Mouse (Mus musculus): ENCODE results near the gene Cct6b. TPM values are rescaled to one million over a fixed set of nuclear protein-coding genes. Genes with fewer than 3 reads are reported as not detected.

Cct6b gene
- polyA plus RNA-seq (2015; fragmentation: Nextera tagmentation; extraction: Ambion mirVana) = 0.23 and 0.29 TPM in 2 replicates

GRCm38 (mm10) chr11:82763742-82764437 is at the start of gene Cct6b, which contains the start of gene Zfp830:
TSS of gene Cct6b (minus strand) at chr11:82764321.
TSS of gene Zfp830 (plus strand) at chr11:82764345.
- Histone ChIP-seq H3K4me3 (ENCODE audit: low read depth, low read length) (peak within 1 kb of the TSS; percentile 91), H3K27ac (replicated peaks) (peak within 1 kb of the TSS; percentile 90), H3K9me3 (ENCODE audit: control insufficient read depth, low read length) (no peaks in the 10 kb centered on the region), H3K4me2 (replicated peaks; ENCODE audit: low read depth) (peak within 1 kb of the TSS; percentile 93), H3K36me3 (ENCODE audit: control insufficient read depth, insufficient read depth, low read length) (peaks cover under 1% of the 10 kb centered on the region; the same call in 1 of the 2 replicates), H3K4me1 (replicated peaks; ENCODE audit: control insufficient read depth, insufficient read depth) (0 out of 2 replicates have a peak, but pooled peaks cover 4% of the 10 kb centered on the region), H3K27me3 (ENCODE audit: control insufficient read depth, insufficient read depth, low read length) (no peaks in the 10 kb centered on the region), H3K9ac (ENCODE audit: low read length) (peak within 1 kb of the TSS; percentile 91)
- ATAC-seq (ENCODE audit: low FRiP score, low TSS enrichment) (peak; percentile 99), DNase-seq (ENCODE audit: low spot score) (peak; percentile 93)
- TF ChIP-seq CTCF (IDR thresholded peaks at IDR 0.05; ENCODE audit: low read depth) (no peak; the same call in 1 of the 2 replicates), EP300 (optimal IDR thresholded peaks at IDR 0.05) (no peak)
- WGBS = under 1% methylated on average over 44 of the region's 44 CpGs

- Histone ChIP-seq H3K9ac (ENCODE audit: low read length) (no peak overlapping the region), H3K4me1 (replicated peaks; ENCODE audit: control insufficient read depth, insufficient read depth) (no peaks in the 10 kb centered on the region), H3K36me3 (ENCODE audit: control insufficient read depth, insufficient read depth, low read length) (peaks cover 14% of the 10 kb centered on the region; the same call in 1 of the 2 replicates), H3K27me3 (ENCODE audit: control insufficient read depth, insufficient read depth, low read length) (no peaks in the 10 kb centered on the region), H3K4me3 (ENCODE audit: low read depth, low read length) (no peak overlapping the region), H3K9me3 (ENCODE audit: control insufficient read depth, low read length) (no peaks in the 10 kb centered on the region), H3K4me2 (replicated peaks; ENCODE audit: low read depth) (no peak overlapping the region), H3K27ac (replicated peaks) (no peak overlapping the region)
- DNase-seq (ENCODE audit: low spot score) = no peak
- 73% methylated on average over 5 of the region's 5 CpGs for WGBS
- ATAC-seq (ENCODE audit: low FRiP score, low TSS enrichment) = no peak
- TF ChIP-seq CTCF (IDR thresholded peaks at IDR 0.05; ENCODE audit: low read depth) = no peak
- TF ChIP-seq EP300 (optimal IDR thresholded peaks at IDR 0.05) = no peak
Observed at GRCm38 (mm10) chr11:82808485-82808884, 44.4 kb upstream of the Cct6b start.

- Histone ChIP-seq H3K4me2 (replicated peaks; ENCODE audit: low read depth) (no peak overlapping the region), H3K36me3 (ENCODE audit: control insufficient read depth, insufficient read depth, low read length) (peaks cover 20% of the 10 kb centered on the region; the same call in 1 of the 2 replicates), H3K4me1 (replicated peaks; ENCODE audit: control insufficient read depth, insufficient read depth) (no peaks in the 10 kb centered on the region), H3K27me3 (ENCODE audit: control insufficient read depth, insufficient read depth, low read length) (no peaks in the 10 kb centered on the region), H3K4me3 (ENCODE audit: low read depth, low read length) (no peak overlapping the region), H3K27ac (replicated peaks) (no peak overlapping the region), H3K9me3 (ENCODE audit: control insufficient read depth, low read length) (no peaks in the 10 kb centered on the region), H3K9ac (ENCODE audit: low read length) (no peak overlapping the region)
- DNase-seq (ENCODE audit: low spot score) (no peak), ATAC-seq (ENCODE audit: low FRiP score, low TSS enrichment) (no peak)
- WGBS = 73% methylated on average over 3 of the region's 3 CpGs
- TF ChIP-seq CTCF (IDR thresholded peaks at IDR 0.05; ENCODE audit: low read depth) (no peak), EP300 (optimal IDR thresholded peaks at IDR 0.05) (no peak)
Observed at GRCm38 (mm10) chr11:82807370-82807769, 43.2 kb upstream of the Cct6b start.

- no peak for TF ChIP-seq CTCF (IDR thresholded peaks at IDR 0.05; ENCODE audit: low read depth)
- no peak for TF ChIP-seq EP300 (optimal IDR thresholded peaks at IDR 0.05)
- ATAC-seq (ENCODE audit: low FRiP score, low TSS enrichment) = no peak
- Histone ChIP-seq H3K36me3 (ENCODE audit: control insufficient read depth, insufficient read depth, low read length) (peaks cover 25% of the 10 kb centered on the region; the same call in 1 of the 2 replicates), H3K27me3 (ENCODE audit: control insufficient read depth, insufficient read depth, low read length) (no peaks in the 10 kb centered on the region), H3K27ac (replicated peaks) (no peak overlapping the region), H3K4me3 (ENCODE audit: low read depth, low read length) (no peak overlapping the region), H3K9me3 (ENCODE audit: control insufficient read depth, low read length) (no peaks in the 10 kb centered on the region), H3K4me1 (replicated peaks; ENCODE audit: control insufficient read depth, insufficient read depth) (no peaks in the 10 kb centered on the region), H3K4me2 (replicated peaks; ENCODE audit: low read depth) (no peak overlapping the region), H3K9ac (ENCODE audit: low read length) (no peak overlapping the region)
- 55% methylated on average over 3 of the region's 3 CpGs for WGBS
- no peak for DNase-seq (ENCODE audit: low spot score)
Observed at GRCm38 (mm10) chr11:82806656-82807055, 42.5 kb upstream of the Cct6b start.

- Histone ChIP-seq H3K9ac (ENCODE audit: low read length) (no peak overlapping the region), H3K27ac (replicated peaks) (peak overlapping the region; percentile 65; the same call in 1 of the 2 replicates), H3K9me3 (ENCODE audit: control insufficient read depth, low read length) (no peaks in the 10 kb centered on the region), H3K36me3 (ENCODE audit: control insufficient read depth, insufficient read depth, low read length) (peaks cover 3% of the 10 kb centered on the region; the same call in 1 of the 2 replicates), H3K4me1 (replicated peaks; ENCODE audit: control insufficient read depth, insufficient read depth) (no peaks in the 10 kb centered on the region; the same call in 1 of the 2 replicates), H3K4me3 (ENCODE audit: low read depth, low read length) (no peak overlapping the region), H3K4me2 (replicated peaks; ENCODE audit: low read depth) (0 out of 2 replicates have a peak overlapping the region, but pooled peaks have one; percentile 25), H3K27me3 (ENCODE audit: control insufficient read depth, insufficient read depth, low read length) (no peaks in the 10 kb centered on the region)
- no peak; the same call in 1 of the 2 replicates for ATAC-seq (ENCODE audit: low FRiP score, low TSS enrichment)
- WGBS = 78% methylated on average over 11 of the region's 11 CpGs
- TF ChIP-seq CTCF (IDR thresholded peaks at IDR 0.05; ENCODE audit: low read depth) (no peak), EP300 (optimal IDR thresholded peaks at IDR 0.05) (no peak)
- DNase-seq (ENCODE audit: low spot score) = no peak
Observed at GRCm38 (mm10) chr11:82783453-82783852, 19.3 kb upstream of the Cct6b start.

GRCm38 (mm10) chr11:82782197-82782596 is 18.1 kb upstream of the Cct6b start:
- H3K4me3 ChIP-seq (ENCODE audit: low read depth, low read length) = peak overlapping the region; percentile 95
- H3K36me3 ChIP-seq (ENCODE audit: control insufficient read depth, insufficient read depth, low read length) = 0 out of 2 replicates have a peak, but pooled peaks cover 3% of the 10 kb centered on the region
- H3K4me2 ChIP-seq (replicated peaks; ENCODE audit: low read depth) = peak overlapping the region; percentile 62
- H3K27ac ChIP-seq (replicated peaks) = no peak overlapping the region; the same call in none of the 2 replicates
- TF ChIP-seq EP300 (optimal IDR thresholded peaks at IDR 0.05) (no peak), CTCF (IDR thresholded peaks at IDR 0.05; ENCODE audit: low read depth) (no peak)
- no peaks in the 10 kb centered on the region for H3K9me3 ChIP-seq (ENCODE audit: control insufficient read depth, low read length)
- no peak for ATAC-seq (ENCODE audit: low FRiP score, low TSS enrichment)
- no peaks in the 10 kb centered on the region; the same call in 1 of the 2 replicates for H3K4me1 ChIP-seq (replicated peaks; ENCODE audit: control insufficient read depth, insufficient read depth)
- WGBS = 44% methylated on average over 6 of the region's 6 CpGs
- H3K27me3 ChIP-seq (ENCODE audit: control insufficient read depth, insufficient read depth, low read length) = no peaks in the 10 kb centered on the region
- peak overlapping the region; percentile 97 for H3K9ac ChIP-seq (ENCODE audit: low read length)
- DNase-seq (ENCODE audit: low spot score) = no peak

Measured in stomach, postnatal 0 days (tissue).